Mouse (Mus musculus): ENCODE results near the gene Clca3b.

DNA sequence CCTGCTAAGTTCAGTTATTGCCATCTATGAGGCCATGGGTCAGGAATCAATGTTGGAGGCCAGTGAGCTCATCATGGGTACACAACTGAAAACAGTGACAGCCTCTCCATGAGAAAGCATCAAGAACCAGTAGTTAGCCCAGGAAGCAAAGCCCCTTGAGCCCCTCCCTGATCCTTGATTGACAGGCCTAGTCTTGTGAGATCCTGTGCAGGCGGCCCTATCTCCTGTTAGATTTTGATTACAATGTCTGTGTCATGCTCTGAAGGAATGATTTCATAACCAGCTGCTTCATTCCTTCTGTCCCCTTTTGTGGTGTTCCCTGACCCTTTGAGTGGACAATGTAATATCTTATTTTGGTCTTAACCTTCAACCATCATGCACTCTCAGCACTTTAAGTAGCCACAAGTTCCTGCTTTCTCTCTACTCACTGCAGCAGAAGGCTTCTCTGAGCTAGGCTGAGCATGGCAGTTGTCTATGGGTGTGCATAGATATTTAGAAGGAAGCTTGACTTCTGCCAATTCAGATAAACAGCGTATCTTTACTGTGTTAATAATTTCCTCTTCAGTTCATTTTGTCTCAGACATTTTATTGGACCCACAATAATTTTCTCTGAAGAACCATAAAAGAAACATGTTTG lies 48.0 kb upstream of the Clca3b start:
- TF ChIP-seq CTCF (IDR thresholded peaks at IDR 0.05; ENCODE audit: borderline replicate concordance, extremely low read depth, insufficient read depth, insufficient read length) (no peak), POLR2A (IDR thresholded peaks at IDR 0.05; ENCODE audit: borderline replicate concordance, extremely low read depth, insufficient read depth, insufficient read length, poor library complexity, severe bottlenecking) (no peak)
